Mouse (Mus musculus): ENCODE measurements around the gene Etl4.
"Not testable (repeated sequence)": the region's sequence is repeated elsewhere in the genome, so short reads cannot be mapped to it uniquely, and the experiment has no call there.

Etl4 gene

DNA sequence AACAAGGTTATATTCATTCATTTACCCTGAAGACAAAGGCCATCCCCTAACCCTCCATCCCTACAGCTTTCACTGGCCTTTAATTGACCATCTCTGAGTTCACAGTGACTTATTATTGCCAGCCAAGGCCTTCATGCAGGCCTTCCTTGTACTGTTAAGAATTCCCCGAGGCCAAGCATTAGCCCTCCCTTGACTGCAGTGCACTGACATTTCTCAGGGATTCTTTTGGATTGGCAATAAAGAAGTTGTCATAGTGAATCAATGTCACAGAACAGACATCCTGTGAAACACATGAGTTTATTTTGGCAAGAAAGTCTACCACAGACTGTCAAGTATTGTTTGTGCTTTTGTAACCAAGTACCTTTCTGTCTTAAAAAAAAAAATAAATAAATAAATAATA lies 257.5 kb downstream of the Etl4 start:
- no peak for DNase-seq (ENCODE audit: low spot score in 2 of 2)

- DNase-seq (ENCODE audit: low spot score in 2 of 2) = no peak
Observed at GRCm38 (mm10) chr2:20167566-20167965, 258.0 kb downstream of the Etl4 start.

DNA sequence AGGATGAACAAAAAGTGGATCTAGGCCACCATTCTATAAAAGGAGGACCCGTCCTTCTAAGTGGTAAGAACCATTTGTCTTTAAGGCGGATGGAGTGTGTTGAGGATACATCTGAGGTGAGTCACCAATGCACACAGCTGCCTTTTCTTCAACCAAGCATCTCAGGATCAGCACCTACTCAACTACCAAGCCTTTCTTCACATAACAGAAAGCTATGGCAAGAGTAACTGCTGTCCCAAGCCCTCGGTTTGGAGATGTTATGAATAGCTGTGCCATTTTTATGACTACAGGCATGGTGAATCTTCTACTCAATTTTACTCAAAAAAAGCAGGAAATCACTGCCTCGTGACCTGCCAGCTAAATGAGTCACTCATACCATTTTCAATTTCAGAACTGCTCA lies 258.6 kb downstream of the Etl4 start:
- DNase-seq (ENCODE audit: low spot score in 2 of 2) = no peak

DNA sequence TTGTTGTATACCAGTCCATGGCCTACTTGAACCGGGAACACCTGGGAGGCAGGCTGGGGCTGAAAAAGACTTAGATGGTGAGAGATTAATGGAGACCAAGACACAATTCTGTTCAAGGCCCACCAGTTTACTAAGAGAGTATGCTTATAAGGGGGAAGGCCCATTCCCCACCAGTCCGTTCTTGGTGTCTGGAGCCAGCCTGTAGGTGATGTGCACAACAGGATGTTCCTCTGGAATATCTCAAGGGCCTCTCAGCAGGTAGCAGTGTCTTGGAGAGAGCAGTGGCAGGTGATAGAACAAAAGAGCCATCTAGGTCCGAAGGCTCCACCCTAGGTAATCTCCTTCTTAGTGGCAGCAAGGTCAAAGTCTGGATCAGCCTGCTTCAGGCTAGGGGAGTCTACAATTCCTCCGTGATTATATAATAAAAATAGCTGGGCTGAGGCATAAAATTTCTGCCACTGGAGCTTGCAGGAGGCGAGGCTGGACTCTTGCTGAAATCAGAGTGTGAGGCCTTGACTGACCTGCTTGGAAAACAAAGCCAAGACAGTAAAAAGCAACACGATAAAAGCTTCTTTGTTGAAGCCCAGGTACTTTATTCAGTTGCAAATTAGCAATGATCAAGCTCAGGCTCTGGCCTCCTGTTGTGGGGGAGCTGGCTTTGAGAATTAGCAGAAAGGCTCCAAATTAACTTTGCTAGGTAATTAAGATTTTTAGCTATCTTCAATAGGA lies 267.0 kb downstream of the Etl4 start:
- DNase-seq (ENCODE audit: low spot score in 2 of 2) = not testable (repeated sequence)

DNA sequence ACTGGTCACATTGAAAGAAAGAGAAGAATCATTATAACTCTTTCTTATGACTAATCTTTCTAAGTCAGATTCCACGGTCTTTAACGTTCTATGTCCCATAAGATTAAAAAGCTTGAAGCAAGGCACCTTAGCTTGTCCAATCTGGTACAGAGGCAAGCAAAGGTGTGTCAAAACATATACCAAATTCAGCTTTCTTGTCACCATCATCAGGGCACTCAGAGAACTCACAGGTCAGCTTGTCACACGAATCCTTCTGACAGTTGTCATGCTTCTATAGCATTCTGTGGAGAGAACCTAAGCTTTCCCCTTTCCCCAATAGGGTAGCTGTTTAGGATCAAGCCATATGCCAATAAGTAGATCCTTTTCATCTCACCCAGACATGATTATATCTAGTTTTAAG lies 267.7 kb downstream of the Etl4 start:
- not testable (repeated sequence) for DNase-seq (ENCODE audit: low spot score in 2 of 2)

- not testable (repeated sequence) for DNase-seq (ENCODE audit: low spot score in 2 of 2)
Observed at GRCm38 (mm10) chr2:20180561-20180960, 271.0 kb downstream of the Etl4 start.

DNA sequence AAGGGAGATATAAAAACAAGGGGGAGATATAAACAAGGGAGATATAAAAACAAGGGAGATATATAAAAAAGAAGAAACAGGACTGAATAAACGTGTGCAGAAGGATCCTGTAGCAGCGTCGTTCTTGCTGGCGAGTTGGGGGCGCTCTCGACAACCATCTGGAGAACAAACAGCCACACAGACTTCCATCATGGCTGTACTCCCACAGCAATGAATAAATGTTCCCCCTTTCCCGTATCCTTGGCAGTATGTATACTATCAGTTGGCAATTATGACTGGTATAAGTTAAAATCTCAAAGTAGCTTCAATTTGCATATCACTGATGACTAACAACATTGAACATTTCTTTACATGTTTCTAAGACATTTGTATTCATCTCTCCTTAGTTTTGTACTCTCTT lies 277.6 kb downstream of the Etl4 start:
- not testable (repeated sequence) for DNase-seq (ENCODE audit: low spot score in 2 of 2)

GRCm38 (mm10) chr2:20203011-20203410 lies 293.4 kb downstream of the Etl4 start:
- no peak for DNase-seq (ENCODE audit: low spot score in 2 of 2)

GRCm38 (mm10) chr2:20206647-20207046 lies 297.1 kb downstream of the Etl4 start:
- no peak for DNase-seq (ENCODE audit: low spot score in 2 of 2)

DNA sequence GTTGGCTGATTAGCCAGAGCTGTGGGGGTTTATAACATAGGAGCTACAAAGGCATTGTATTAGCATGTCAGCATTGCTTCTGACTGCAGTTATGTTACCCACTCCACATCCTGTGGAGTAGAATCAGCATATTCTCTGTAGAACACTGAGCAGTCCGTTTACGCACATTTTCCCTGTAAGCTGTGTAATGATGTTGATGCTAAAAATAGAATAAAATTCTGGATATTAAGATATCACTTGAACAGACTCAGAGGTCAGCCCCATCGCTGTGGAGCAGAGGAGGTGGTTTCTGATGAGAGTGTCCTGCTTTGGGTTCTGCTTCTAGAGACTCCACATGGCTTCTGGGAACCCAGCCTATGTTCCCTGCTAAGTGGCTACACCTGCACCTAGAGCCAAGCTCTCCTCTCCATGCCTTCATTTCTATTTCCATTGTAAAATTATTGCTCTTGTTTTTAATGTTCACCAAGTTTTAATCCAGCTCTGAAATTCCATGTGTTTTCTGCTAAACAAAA lies 299.2 kb downstream of the Etl4 start:
- no peak for DNase-seq (ENCODE audit: low spot score in 2 of 2)

DNA sequence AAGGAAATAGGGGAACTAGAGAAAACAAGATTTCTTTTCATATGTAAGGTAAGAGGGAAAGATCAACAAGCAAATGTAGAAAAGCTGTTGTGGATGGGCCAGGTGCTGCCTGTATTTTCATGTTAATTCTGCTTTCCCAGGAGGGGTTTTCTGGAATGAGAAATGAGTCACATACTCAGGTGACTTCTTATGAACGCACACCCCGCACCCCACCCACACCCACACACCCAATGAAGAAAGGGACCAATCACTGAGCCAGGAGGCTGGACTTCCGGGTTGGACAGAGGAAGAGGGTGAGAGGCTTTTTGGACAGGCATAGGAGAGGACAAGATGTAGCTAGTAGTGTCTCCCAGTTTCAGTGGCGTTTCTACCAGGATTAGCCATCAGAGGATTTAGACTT lies 299.8 kb downstream of the Etl4 start:
- DNase-seq (ENCODE audit: low spot score in 2 of 2) = no peak

- DNase-seq (ENCODE audit: low spot score in 2 of 2) = no peak
Observed at GRCm38 (mm10) chr2:20216275-20216674, 306.7 kb downstream of the Etl4 start.

- no peak for DNase-seq (ENCODE audit: low spot score in 2 of 2)
Observed at GRCm38 (mm10) chr2:20216686-20217437, 307.3 kb downstream of the Etl4 start.

DNA sequence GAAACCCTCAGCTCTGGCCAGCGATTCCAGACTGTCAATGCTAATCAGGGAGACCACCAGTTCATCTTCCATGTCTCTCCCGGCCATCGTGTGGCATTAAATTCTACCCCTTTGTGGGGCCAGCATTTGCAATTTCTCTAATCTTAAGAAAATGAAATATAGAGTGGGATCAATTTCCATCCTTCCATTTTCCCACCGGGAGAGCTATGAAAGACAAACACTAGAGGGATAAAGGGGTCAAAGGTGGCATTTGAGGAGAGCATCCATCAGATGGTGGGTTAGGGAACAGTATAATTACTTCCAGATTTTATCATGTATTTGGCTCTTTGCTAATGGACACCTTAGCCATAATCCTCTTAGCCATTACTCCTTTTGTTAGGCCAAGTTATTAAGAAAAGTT lies 321.8 kb downstream of the Etl4 start:
- DNase-seq (ENCODE audit: low spot score in 2 of 2) = no peak

GRCm38 (mm10) chr2:20248043-20248664 lies 338.6 kb downstream of the Etl4 start:
- DNase-seq (ENCODE audit: low spot score in 2 of 2) = no peak

DNA sequence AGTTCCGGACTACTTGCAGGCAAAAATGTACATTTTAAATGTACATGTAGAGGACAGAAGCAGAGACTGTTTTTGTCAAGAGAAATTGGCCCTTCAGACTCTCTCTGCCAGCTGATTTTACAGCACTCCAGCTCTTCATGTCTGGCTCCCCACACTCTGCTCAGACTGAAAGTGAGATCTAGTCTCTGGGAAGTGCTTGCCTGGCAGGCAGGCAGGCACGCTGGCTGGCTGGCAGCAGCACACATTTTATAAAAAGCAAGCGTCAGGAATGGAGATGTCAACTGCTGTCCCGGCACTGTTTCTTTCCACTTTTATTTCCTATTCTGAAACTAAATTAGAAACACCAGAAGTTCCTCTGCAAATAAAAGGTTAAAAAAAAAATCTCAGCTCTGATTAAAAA lies 339.8 kb downstream of the Etl4 start:
- no peak for DNase-seq (ENCODE audit: low spot score in 2 of 2)

DNA sequence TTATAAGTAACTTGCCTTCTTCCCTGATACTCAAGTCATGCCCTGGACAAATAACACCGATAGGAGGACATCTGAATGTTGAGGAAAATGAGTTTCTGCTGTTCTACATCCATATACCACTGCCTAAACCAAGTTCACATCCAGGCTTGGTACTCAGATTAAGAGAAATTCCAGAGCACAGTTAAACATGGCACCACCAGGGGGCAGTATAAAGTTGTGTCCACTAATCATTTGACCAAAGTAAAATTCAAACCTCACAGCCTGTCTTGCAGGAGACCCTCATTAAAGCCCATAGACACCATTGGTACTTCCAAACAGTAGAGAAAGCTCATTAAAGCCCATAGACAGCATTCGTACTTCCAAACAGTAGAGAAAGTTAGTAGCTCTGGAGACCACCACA lies 366.5 kb downstream of the Etl4 start:
- peak in 1 of 2 experiments; percentile 17 for DNase-seq (ENCODE audit: low spot score in 2 of 2)

- no peak for DNase-seq (ENCODE audit: low spot score in 2 of 2)
Observed at GRCm38 (mm10) chr2:20281903-20282302, 372.3 kb downstream of the Etl4 start.

DNA sequence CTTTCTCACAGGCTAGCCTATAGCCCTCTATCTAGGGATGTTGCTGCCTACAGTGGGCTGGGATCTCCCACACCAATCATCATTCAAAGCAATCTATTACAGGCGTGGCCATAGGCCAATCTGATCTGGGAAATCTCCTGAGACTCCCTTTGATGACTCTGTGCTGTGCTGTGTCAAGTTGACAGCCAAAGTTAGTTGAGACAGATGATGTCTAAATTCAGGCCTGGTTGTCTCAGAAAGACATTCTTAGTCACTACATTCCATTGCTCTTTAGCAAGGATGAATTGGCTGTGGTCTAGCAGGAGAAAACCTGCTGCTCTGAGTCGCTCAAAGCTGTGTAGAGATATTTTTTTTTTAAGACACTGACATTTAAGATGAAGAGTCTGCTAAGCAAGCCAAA lies 374.8 kb downstream of the Etl4 start:
- no peak for DNase-seq (ENCODE audit: low spot score in 2 of 2)

DNA sequence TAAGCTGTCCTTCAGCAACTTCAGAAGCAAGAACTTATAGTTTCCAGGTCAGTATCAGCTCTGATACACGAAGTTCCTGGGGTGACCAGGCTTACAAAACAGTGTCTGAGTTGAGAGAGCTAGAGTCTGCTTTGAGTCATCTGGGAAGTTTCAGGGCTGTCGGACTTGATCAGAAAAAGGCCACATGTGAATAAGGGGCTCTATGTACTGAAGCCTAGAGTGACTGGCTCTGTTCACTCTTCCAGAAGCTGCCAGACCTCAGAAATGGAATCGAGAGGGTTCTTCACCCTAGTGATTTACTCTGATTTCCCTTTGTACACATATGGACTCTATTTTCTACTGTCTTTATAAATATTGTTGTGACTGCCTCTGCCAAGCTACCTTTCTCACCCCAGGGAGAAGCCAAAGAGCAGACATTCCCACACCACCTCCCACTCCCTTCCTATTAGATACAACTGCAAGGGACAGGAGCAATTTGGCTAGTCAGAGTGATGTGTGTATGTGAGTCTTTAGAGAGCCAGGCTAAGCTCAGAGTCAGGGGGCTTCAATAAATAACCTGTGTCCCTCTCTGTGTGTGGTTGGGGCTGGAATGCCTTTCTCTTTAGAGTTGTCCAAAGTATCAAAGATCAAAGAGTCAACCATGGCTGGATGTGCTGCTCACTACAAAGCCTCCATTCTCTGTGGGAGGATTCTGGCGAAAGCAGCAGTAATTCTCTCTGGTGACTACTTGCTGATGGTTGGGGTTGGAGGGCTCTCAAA lies 381.6 kb downstream of the Etl4 start:
- DNase-seq (ENCODE audit: low spot score in 2 of 2) = no peak

GRCm38 (mm10) chr2:20291741-20292110 lies 382.1 kb downstream of the Etl4 start:
- no peak for DNase-seq (ENCODE audit: low spot score in 2 of 2)

DNA sequence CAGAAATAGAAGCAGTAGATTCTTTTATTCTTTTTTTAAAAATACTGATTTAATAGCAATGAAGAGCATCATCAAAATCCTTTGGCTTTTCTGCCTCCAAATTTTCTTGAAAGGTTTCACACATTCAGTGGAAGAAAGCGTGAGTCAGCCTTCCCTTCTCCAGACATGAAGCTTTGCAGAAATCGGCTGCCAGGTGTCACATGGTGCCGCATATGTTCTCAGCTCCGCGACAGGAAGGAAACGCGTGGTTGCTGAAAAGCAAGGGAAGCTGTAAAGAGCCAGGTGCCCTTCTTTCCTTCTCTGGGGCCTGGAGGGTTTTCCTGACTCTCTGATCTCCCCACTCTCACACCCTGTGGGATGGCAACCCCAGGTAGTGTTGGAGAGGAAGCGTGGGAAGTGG lies 383.8 kb downstream of the Etl4 start:
- no peak for DNase-seq (ENCODE audit: low spot score in 2 of 2)

Measured in spleen, postnatal 10 days (tissue).